Mouse (Mus musculus) limb, embryonic 14.5 days (tissue): ENCODE measurements around the gene Klhdc3. TPM values are rescaled to one million over a fixed set of nuclear protein-coding genes. Genes with fewer than 3 reads are reported as not detected.
A peak's percentile ranks its signal among the peaks of the same experiment; 100 is the strongest.

Source experiments
- ATAC-seq: fragments of 200-750 bp; cut with Nextera tagmentation; 2 replicates; pipeline ENCODE4 v1.8.0; 2017; ENCODE audit warnings: low read depth, moderate number of reproducible peaks, moderate TSS enrichment; ENCODE audit not compliant: low FRiP score
- DNase-seq: peaks from one replicate; pipeline ENCODE4 v3.0.0-alpha.2; 2015; ENCODE audit warnings: low spot score
- H3K27ac ChIP-seq: fragments of 300-500 bp; sonication (generic); replicated peaks from 2 replicates; pipeline ENCODE4 v1.5.1; 2014; ENCODE audit warnings: low read depth, mild to moderate bottlenecking, low read length, moderate library complexity, mixed read lengths
- H3K27me3 ChIP-seq: fragments of 300-500 bp; sonication (generic); 2 replicates; pipeline ENCODE4 v1.6.1; 2014; ENCODE audit warnings: low read length, mixed read lengths; ENCODE audit not compliant: control insufficient read depth, insufficient read depth
- H3K36me3 ChIP-seq: fragments of 300-500 bp; sonication (generic); 2 replicates; pipeline ENCODE4 v1.6.1; 2014; ENCODE audit warnings: mild to moderate bottlenecking, low read length, moderate library complexity, mixed read lengths; ENCODE audit not compliant: control insufficient read depth, insufficient read depth
- H3K4me1 ChIP-seq: fragments of 300-500 bp; sonication (generic); 2 replicates; pipeline ENCODE4 v1.6.1; 2014; ENCODE audit warnings: antibody characterized with exemption, low read length, mixed read lengths; ENCODE audit not compliant: control insufficient read depth, insufficient read depth
- H3K4me2 ChIP-seq: fragments of 300-500 bp; sonication (generic); replicated peaks from 2 replicates; pipeline ENCODE4 v1.6.1; 2014; ENCODE audit warnings: low read depth, mild to moderate bottlenecking, low read length, moderate library complexity; ENCODE audit not compliant: severe bottlenecking
- H3K4me3 ChIP-seq: fragments of 300-500 bp; sonication (generic); replicated peaks from 2 replicates; pipeline ENCODE4 v1.5.1; 2014; ENCODE audit warnings: low read length
- H3K9ac ChIP-seq: fragments of 300-500 bp; sonication (generic); 2 replicates; pipeline ENCODE4 v1.6.1; 2014; ENCODE audit warnings: mild to moderate bottlenecking, low read depth, low read length, moderate library complexity; ENCODE audit not compliant: severe bottlenecking
- H3K9me3 ChIP-seq: fragments of 300-500 bp; sonication (generic); 2 replicates; pipeline ENCODE4 v1.6.1; 2016; ENCODE audit warnings: low read length; ENCODE audit not compliant: control insufficient read depth
- POLR2A ChIP-seq: fragments of 200-500 bp; IDR thresholded peaks from 2 replicates; pipeline ENCODE4 v1.8.0; 2012; ENCODE audit warnings: inconsistent platforms, mild to moderate bottlenecking, moderate library complexity, borderline replicate concordance; ENCODE audit not compliant: insufficient read depth, insufficient read length; ENCODE audit errors: extremely low read depth
- WGBS: fragments of 180-500 bp; shearing (Covaris S2); extraction: QIAGEN DNeasy Blood & Tissue Kit; methylation state at CpG from one replicate; pipeline ENCODE4 v1.1.7; 2014; 5-methylcytosine and 5-hydroxymethylcytosine counted together
- polyA plus RNA-seq, 2 experiments: library from polyadenylated mRNA; depleted of rRNA in 1 of 2; stranded (reverse) in 1 of 2; unstranded in 1 of 2; fragments of >200 nt; fragmentation: Nextera tagmentation in 1 of 2; extraction: Ambion mirVana in 1 of 2; gene quantifications; 2 replicates each; pipeline versions ENCODE4 v1.2.1 to v1.2.3; 2012 to 2014

Klhdc3 gene
- polyA plus RNA-seq, 2 experiments, result 122 to 137 TPM

- Histone ChIP-seq H3K36me3 (no peaks in the 10 kb centered on the region), H3K9ac (peak within 1 kb of the TSS; percentile 92), H3K9me3 (no peaks in the 10 kb centered on the region), H3K27ac (peak within 1 kb of the TSS; percentile 85), H3K27me3 (no peaks in the 10 kb centered on the region), H3K4me1 (peaks cover 22% of the 10 kb centered on the region), H3K4me3 (peak within 1 kb of the TSS; percentile 91), H3K4me2 (peak within 1 kb of the TSS; percentile 73)
- DNase-seq, result peak; percentile 99
- under 1% methylated on average over 48 of the region's 48 CpGs for whole genome bisulfite sequencing
- TF ChIP-seq POLR2A, result peak; percentile 77
- peak; percentile 96 for ATAC-seq
Measured at GRCm38 (mm10) chr17:46704887-46705835, 24.4 kb upstream of the Klhdc3 start, which contains the start of gene Ppp2r5d. Gene Ppp2r5d, minus strand, starts transcription at chr17:46705111.

GRCm38 (mm10) chr17:46703971-46704886 is 23.5 kb upstream of the Klhdc3 start:
- Histone ChIP-seq H3K27me3 (no peaks in the 10 kb centered on the region), H3K4me1 (peaks cover 22% of the 10 kb centered on the region), H3K27ac (peak overlapping the region; percentile 83), H3K9me3 (no peaks in the 10 kb centered on the region), H3K9ac (peak overlapping the region; percentile 92), H3K4me3 (peak overlapping the region; percentile 91), H3K36me3 (peaks cover 8% of the 10 kb centered on the region), H3K4me2 (peak overlapping the region; percentile 73)
- TF ChIP-seq POLR2A, result no peak; the same call in 1 of the 2 replicates
- 5% methylated on average over 30 of the region's 41 CpGs for WGBS
- peak; percentile 72 for ATAC-seq
- no peak for DNase-seq

- no peak for TF ChIP-seq POLR2A
- no peak for ATAC-seq
Measured at GRCm38 (mm10) chr17:46702506-46702905, 21.8 kb upstream of the Klhdc3 start.

GRCm38 (mm10) chr17:46702100-46702499 is 21.4 kb upstream of the Klhdc3 start:
- Histone ChIP-seq H3K27me3 (no peaks in the 10 kb centered on the region), H3K9ac (0 out of 2 replicates have a peak overlapping the region, but pooled peaks have one; percentile 12), H3K4me2 (no peak overlapping the region)

More at GRCm38 (mm10) chr17:46702506-46702905, 21.8 kb upstream of the Klhdc3 start:
- H3K27me3 ChIP-seq, result no peaks in the 10 kb centered on the region
- H3K9me3 ChIP-seq, result no peaks in the 10 kb centered on the region
- 89% methylated on average over 5 of the region's 5 CpGs for WGBS
- H3K27ac ChIP-seq, result no peak overlapping the region
- peaks cover 22% of the 10 kb centered on the region for H3K4me1 ChIP-seq
- peaks cover 24% of the 10 kb centered on the region for H3K36me3 ChIP-seq
- no peak overlapping the region for H3K4me2 ChIP-seq
- peak overlapping the region; percentile 41; the same call in 1 of the 2 replicates for H3K9ac ChIP-seq
- H3K4me3 ChIP-seq, result no peak overlapping the region
- DNase-seq, result no peak

GRCm38 (mm10) chr17:46701489-46701888 is 20.8 kb upstream of the Klhdc3 start:
- Histone ChIP-seq H3K9me3 (no peaks in the 10 kb centered on the region), H3K4me1 (peaks cover 22% of the 10 kb centered on the region), H3K27me3 (no peaks in the 10 kb centered on the region), H3K36me3 (peaks cover 27% of the 10 kb centered on the region), H3K27ac (no peak overlapping the region), H3K4me3 (no peak overlapping the region), H3K4me2 (no peak overlapping the region), H3K9ac (0 out of 2 replicates have a peak overlapping the region, but pooled peaks have one; percentile 12)
- no peak for ATAC-seq
- no peak for DNase-seq
- no peak for TF ChIP-seq POLR2A
- 88% methylated on average over 12 of the region's 12 CpGs for WGBS

More at GRCm38 (mm10) chr17:46702100-46702499, 21.4 kb upstream of the Klhdc3 start:
- Histone ChIP-seq H3K4me1 (peaks cover 22% of the 10 kb centered on the region), H3K9me3 (no peaks in the 10 kb centered on the region), H3K27ac (no peak overlapping the region), H3K4me3 (no peak overlapping the region), H3K36me3 (peaks cover 27% of the 10 kb centered on the region)
- TF ChIP-seq POLR2A, result no peak
- DNase-seq (no peak), ATAC-seq (no peak)
- 86% methylated on average over 11 of the region's 12 CpGs for WGBS
